Mouse (Mus musculus) heart, postnatal 0 days (tissue): Measurements from ENCODE around the gene Ptprm. TPM values are rescaled to one million over a fixed set of nuclear protein-coding genes. Genes with fewer than 3 reads are reported as not detected.

Experiments
- ATAC-seq: fragments of 200-750 bp; cut with Nextera tagmentation; 2 replicates; pipeline ENCODE4 v1.8.0; 2017; ENCODE audit warnings: low read depth, moderate number of reproducible peaks, moderate library complexity; ENCODE audit not compliant: insufficient read depth
- DNase-seq: peaks from one replicate; pipeline ENCODE4 v3.0.0-alpha.2; 2016; ENCODE audit warnings: low spot score
- H3K27ac ChIP-seq: fragments of 300-500 bp; sonication (generic); 2 replicates; pipeline ENCODE4 v1.5.1; 2014; ENCODE audit warnings: low read depth, mild to moderate bottlenecking
- H3K27me3 ChIP-seq: fragments of 300-500 bp; sonication (generic); 2 replicates; pipeline ENCODE4 v1.6.1; 2014; ENCODE audit warnings: low read length, mixed read lengths; ENCODE audit not compliant: control insufficient read depth, insufficient read depth
- H3K36me3 ChIP-seq: fragments of 300-500 bp; sonication (generic); replicated peaks from 2 replicates; pipeline ENCODE4 v1.6.1; 2014; ENCODE audit warnings: low read length, mixed read lengths; ENCODE audit not compliant: control insufficient read depth, insufficient read depth
- H3K4me1 ChIP-seq: fragments of 300-500 bp; sonication (generic); 2 replicates; pipeline ENCODE4 v1.6.1; 2014; ENCODE audit warnings: antibody characterized with exemption; ENCODE audit not compliant: control insufficient read depth, insufficient read depth
- H3K4me2 ChIP-seq: fragments of 300-500 bp; sonication (generic); 2 replicates; pipeline ENCODE4 v1.6.1; 2014; ENCODE audit warnings: low read depth, mild to moderate bottlenecking, low read length, moderate library complexity
- H3K4me3 ChIP-seq: fragments of 300-500 bp; sonication (generic); 2 replicates; pipeline ENCODE4 v1.5.1; 2014; ENCODE audit warnings: low read depth, low read length
- H3K9ac ChIP-seq: fragments of 300-500 bp; sonication (generic); replicated peaks from 2 replicates; pipeline ENCODE4 v1.6.1; 2014; ENCODE audit warnings: low read depth, low read length, mixed read lengths
- H3K9me3 ChIP-seq: fragments of 300-500 bp; sonication (generic); replicated peaks from 2 replicates; pipeline ENCODE4 v1.6.1; 2016; ENCODE audit warnings: low read length; ENCODE audit not compliant: control insufficient read depth
- CTCF ChIP-seq: IDR thresholded peaks from 2 replicates; pipeline ENCODE4 v1.5.1; 2016; ENCODE audit warnings: antibody characterized with exemption, control low read depth, low read depth
- EP300 ChIP-seq: IDR thresholded peaks from 2 replicates; pipeline ENCODE4 v1.6.1; 2016; ENCODE audit warnings: antibody characterized with exemption, low read depth
- WGBS: fragments of 180-500 bp; shearing (Covaris S2); extraction: QIAGEN DNeasy Blood & Tissue Kit; methylation state at CpG from one replicate; pipeline ENCODE4 v1.1.7; 2014; 5-methylcytosine and 5-hydroxymethylcytosine counted together
- polyA plus RNA-seq: library from polyadenylated mRNA; unstranded; fragments of >200 nt; fragmentation: Nextera tagmentation; extraction: Ambion mirVana; gene quantifications from 2 replicates; pipeline ENCODE4 v1.2.1, GENCODE M21; 2015
- total RNA-seq: library from RNA; depleted of rRNA; stranded (reverse); fragments of >200 nt; gene quantifications from 2 replicates; pipeline ENCODE4 v1.2.3, GENCODE M21; 2014; ENCODE audit warnings: low replicate concordance

Ptprm gene
- total and polyA plus RNA-seq, 2 experiments from 2014 or later: 11.9 to 48.0 TPM

GRCm38 (mm10) chr17:67071231-67072009 is 282.8 kb downstream of the Ptprm start:
- Histone ChIP-seq H3K4me3 (no peak overlapping the region), H3K4me1 (peaks cover 29% of the 10 kb centered on the region), H3K4me2 (no peak overlapping the region), H3K36me3 (no peaks in the 10 kb centered on the region), H3K9me3 (no peaks in the 10 kb centered on the region), H3K27ac (no peak overlapping the region), H3K27me3 (no peaks in the 10 kb centered on the region), H3K9ac (no peak overlapping the region)
- DNase-seq (peak; percentile 69), ATAC-seq (peak; percentile 80)
- no peak for TF ChIP-seq EP300
- no peak for TF ChIP-seq CTCF
- 45% methylated on average over 7 of the region's 7 CpGs for WGBS

GRCm38 (mm10) chr17:67063611-67064010 is 290.6 kb downstream of the Ptprm start:
- H3K9me3 ChIP-seq: no peaks in the 10 kb centered on the region
- no peak for DNase-seq
- H3K27me3 ChIP-seq: no peaks in the 10 kb centered on the region
- no peak overlapping the region for H3K9ac ChIP-seq
- H3K36me3 ChIP-seq: no peaks in the 10 kb centered on the region
- no peaks in the 10 kb centered on the region for H3K4me1 ChIP-seq
- no peak overlapping the region for H3K4me2 ChIP-seq
- ATAC-seq: no peak
- no peak for TF ChIP-seq CTCF
- TF ChIP-seq EP300: no peak
- WGBS: 55% methylated on average over 5 of the region's 5 CpGs
- H3K27ac ChIP-seq: no peak overlapping the region
- H3K4me3 ChIP-seq: no peak overlapping the region

GRCm38 (mm10) chr17:67055681-67056080 is 298.6 kb downstream of the Ptprm start:
- Histone ChIP-seq H3K9me3 (no peaks in the 10 kb centered on the region), H3K4me2 (no peak overlapping the region)
- ATAC-seq: no peak

GRCm38 (mm10) chr17:67054202-67054601 is 300.1 kb downstream of the Ptprm start:
- Histone ChIP-seq H3K4me1 (no peaks in the 10 kb centered on the region), H3K36me3 (no peaks in the 10 kb centered on the region), H3K4me2 (no peak overlapping the region), H3K27me3 (no peaks in the 10 kb centered on the region), H3K27ac (no peak overlapping the region), H3K9ac (no peak overlapping the region), H3K4me3 (no peak overlapping the region), H3K9me3 (no peaks in the 10 kb centered on the region)
- 95% methylated on average over 10 of the region's 10 CpGs for WGBS
- ATAC-seq: no peak
- DNase-seq: no peak
- no peak for TF ChIP-seq CTCF
- TF ChIP-seq EP300: no peak

More at GRCm38 (mm10) chr17:67055681-67056080, 298.6 kb downstream of the Ptprm start:
- Histone ChIP-seq H3K27ac (no peak overlapping the region), H3K4me1 (no peaks in the 10 kb centered on the region), H3K27me3 (no peaks in the 10 kb centered on the region), H3K9ac (no peak overlapping the region), H3K36me3 (no peaks in the 10 kb centered on the region), H3K4me3 (no peak overlapping the region)
- no peak for DNase-seq
- TF ChIP-seq EP300 (no peak), CTCF (no peak)
- 82% methylated on average over 6 of the region's 6 CpGs for WGBS

GRCm38 (mm10) chr17:67052624-67053314 is 301.5 kb downstream of the Ptprm start:
- DNase-seq: no peak
- Histone ChIP-seq H3K4me3 (no peak overlapping the region), H3K4me1 (no peaks in the 10 kb centered on the region), H3K36me3 (no peaks in the 10 kb centered on the region), H3K9me3 (no peaks in the 10 kb centered on the region), H3K27ac (no peak overlapping the region), H3K27me3 (no peaks in the 10 kb centered on the region), H3K4me2 (no peak overlapping the region), H3K9ac (no peak overlapping the region)
- WGBS: 52% methylated on average over 11 of the region's 11 CpGs
- peak; percentile 39 for ATAC-seq
- TF ChIP-seq CTCF: no peak
- no peak for TF ChIP-seq EP300
